Mouse (Mus musculus) heart, adult 2 months (tissue): ENCODE results near the gene Upk3bl.

ENCODE experiments used
- EP300 ChIP-seq: fragments of 200-500 bp; IDR thresholded peaks from 2 replicates; pipeline ENCODE4 v1.6.1; 2011; ENCODE audit warnings: low read depth, low read length, control low read depth; ENCODE audit not compliant: insufficient read depth
- POLR2A ChIP-seq: fragments of 200-500 bp; IDR thresholded peaks from 2 replicates; pipeline ENCODE4 v1.6.1; 2011; ENCODE audit warnings: mild to moderate bottlenecking, low read depth, low read length, control low read depth; ENCODE audit not compliant: insufficient read depth

DNA sequence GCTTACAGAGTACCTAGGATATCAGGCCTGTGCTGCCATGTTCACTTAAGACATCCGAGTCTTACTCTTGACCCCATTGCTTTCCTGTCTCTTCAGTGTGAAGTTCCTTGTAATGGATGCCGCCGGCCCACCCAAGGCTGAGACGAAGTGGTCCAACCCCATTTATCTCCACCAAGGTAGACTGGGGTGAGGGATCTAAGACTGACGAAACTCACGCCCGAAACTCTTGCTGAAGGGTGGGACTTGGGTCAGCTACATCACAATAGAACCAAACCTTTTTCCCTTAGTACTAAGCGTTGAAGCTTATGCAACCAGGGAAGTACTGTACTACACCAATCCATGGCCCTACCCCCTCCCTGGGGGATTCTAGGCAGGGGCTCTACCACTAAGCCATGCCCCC, 12.6 kb upstream of the Upk3bl start:
- TF ChIP-seq POLR2A = no peak
- no peak for TF ChIP-seq EP300
